Mouse (Mus musculus): ENCODE data around the gene Dnal4.

- TF ChIP-seq CTCF (IDR thresholded peaks at IDR 0.05; ENCODE audit: low read depth, low read length) (no peak), POLR2A (IDR thresholded peaks at IDR 0.05; ENCODE audit: insufficient read depth, low read length) (no peak)
Observed at GRCm38 (mm10) chr15:79744001-79744400, 33.6 kb downstream of the Dnal4 start.

Measured in ES-Bruce4 (cell line).